Mouse (Mus musculus): ENCODE measurements at regions not wholly inside any gene's neighbourhood (a gene's known extent, or its start where the extent isn't known, plus 50 kb on each side); places are given as distances from the start of the nearest gene placed in this dataset.

GRCm38 (mm10) chr1:183619451-183620059 is 201.5 kb downstream of the Hhipl2 start:
- no peak for DNase-seq (ENCODE audit: low spot score in 2 of 2)

- DNase-seq (ENCODE audit: low spot score in 2 of 2): no peak
These were observed 204.3 kb downstream of the Hhipl2 start for GRCm38 (mm10) chr1:183622341-183622740.

- no peak for DNase-seq (ENCODE audit: low spot score in 2 of 2)
These were observed 206.3 kb downstream of the Hhipl2 start for GRCm38 (mm10) chr1:183624266-183624665.

- no peak for DNase-seq (ENCODE audit: low spot score in 2 of 2)
These were observed 215.8 kb downstream of the Hhipl2 start for GRCm38 (mm10) chr1:183633810-183634209.

GRCm38 (mm10) chr1:183634836-183635235 is 216.8 kb downstream of the Hhipl2 start:
- no peak for DNase-seq (ENCODE audit: low spot score in 2 of 2)

GRCm38 (mm10) chr1:183637214-183637613 is 219.2 kb downstream of the Hhipl2 start:
- DNase-seq (ENCODE audit: low spot score in 2 of 2): no peak

- no peak for DNase-seq (ENCODE audit: low spot score in 2 of 2)
These were observed 221.3 kb downstream of the Hhipl2 start for GRCm38 (mm10) chr1:183639332-183639731.

GRCm38 (mm10) chr1:183640568-183640967 is 222.6 kb downstream of the Hhipl2 start:
- DNase-seq (ENCODE audit: low spot score in 2 of 2): no peak

- no peak for DNase-seq (ENCODE audit: low spot score in 2 of 2)
These were observed 226.0 kb downstream of the Hhipl2 start for GRCm38 (mm10) chr1:183644001-183644400.

- DNase-seq (ENCODE audit: low spot score in 2 of 2): no peak
These were observed 235.9 kb downstream of the Hhipl2 start for GRCm38 (mm10) chr1:183653878-183654277.

- DNase-seq (ENCODE audit: low spot score in 2 of 2): peak; percentile 55 to 62
These were observed 239.0 kb downstream of the Hhipl2 start for GRCm38 (mm10) chr1:183657043-183657442.

- DNase-seq (ENCODE audit: low spot score in 2 of 2): no peak
These were observed 242.5 kb downstream of the Hhipl2 start for GRCm38 (mm10) chr1:183660541-183660940.

GRCm38 (mm10) chr1:183662369-183663043 is 244.5 kb downstream of the Hhipl2 start:
- DNase-seq (ENCODE audit: low spot score in 2 of 2): no peak

- DNase-seq (ENCODE audit: low spot score in 2 of 2): no peak
These were observed 251.3 kb downstream of the Hhipl2 start for GRCm38 (mm10) chr1:183669271-183669670.

- peak; percentile 28 to 58 for DNase-seq (ENCODE audit: low spot score in 2 of 2)
These were observed 251.7 kb downstream of the Hhipl2 start for GRCm38 (mm10) chr1:183669674-183670073.

- no peak for DNase-seq (ENCODE audit: low spot score in 2 of 2)
These were observed 252.5 kb downstream of the Hhipl2 start for GRCm38 (mm10) chr1:183670542-183670941.

- DNase-seq (ENCODE audit: low spot score in 2 of 2): no peak
These were observed 253.5 kb downstream of the Hhipl2 start for GRCm38 (mm10) chr1:183671541-183671940.

- DNase-seq (ENCODE audit: low spot score in 2 of 2): no peak
These were observed 254.5 kb downstream of the Hhipl2 start for GRCm38 (mm10) chr1:183672521-183672920.

GRCm38 (mm10) chr1:183677585-183677984 is 259.6 kb downstream of the Hhipl2 start:
- no peak for DNase-seq (ENCODE audit: low spot score in 2 of 2)

- DNase-seq (ENCODE audit: low spot score in 2 of 2): peak; percentile 17 to 36
These were observed 261.9 kb downstream of the Hhipl2 start for GRCm38 (mm10) chr1:183679949-183680348.

- no peak for DNase-seq (ENCODE audit: low spot score in 2 of 2)
These were observed 268.0 kb downstream of the Hhipl2 start for GRCm38 (mm10) chr1:183686056-183686455.

- no peak for DNase-seq (ENCODE audit: low spot score in 2 of 2)
These were observed 274.7 kb downstream of the Hhipl2 start for GRCm38 (mm10) chr1:183692756-183693155.

GRCm38 (mm10) chr1:183699284-183699683 is 281.3 kb downstream of the Hhipl2 start:
- DNase-seq (ENCODE audit: low spot score in 2 of 2): peak; percentile 6 to 13

Data from layer of hippocampus, postnatal 10 days (tissue).